Mouse (Mus musculus) liver, embryonic 14.5 days (tissue): ENCODE data around the gene Tacc2.

ENCODE experiments used
- CTCF ChIP-seq: IDR thresholded peaks from 2 replicates; pipeline ENCODE4 v1.5.1; 2016; ENCODE audit warnings: antibody characterized with exemption, low read depth, control low read depth
- EP300 ChIP-seq: IDR thresholded peaks from 2 replicates; pipeline ENCODE4 v1.6.1; 2016; ENCODE audit warnings: antibody characterized with exemption, low read depth

DNA sequence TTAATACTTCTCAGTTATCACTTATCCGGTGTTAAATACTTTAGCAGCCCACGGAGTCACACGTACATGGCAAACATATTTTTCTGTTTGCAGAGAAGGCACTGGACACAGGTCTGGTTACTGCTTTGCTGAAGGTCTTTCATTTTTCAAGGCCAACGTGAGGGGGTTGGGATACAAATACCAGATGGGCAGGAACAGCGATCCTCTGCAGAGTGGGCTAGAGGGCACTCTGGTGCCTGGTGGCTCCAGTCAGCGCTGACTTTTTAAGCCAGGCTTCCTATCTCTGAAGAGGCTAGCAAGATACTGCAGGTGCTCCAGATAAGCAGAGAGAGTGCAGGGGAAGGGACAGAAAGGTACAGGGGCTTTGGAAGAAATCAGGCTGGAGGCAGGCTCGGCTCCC lies 58.0 kb downstream of the Tacc2 start:
- no peak for TF ChIP-seq CTCF
- TF ChIP-seq EP300, result no peak
